Mouse (Mus musculus) CH12.LX (cell line): ENCODE results near the gene Aff1. TPM values are rescaled to one million over a fixed set of nuclear protein-coding genes. Genes with fewer than 3 reads are reported as not detected.

ENCODE experiments used
- DNase-seq: peaks from one replicate; pipeline ENCODE4 v3.0.0-alpha.2; 2013; ENCODE audit errors: extremely low read depth
- H3K27ac ChIP-seq: 2 replicates; pipeline ENCODE4 v1.5.1; 2012; ENCODE audit warnings: low read depth, mild to moderate bottlenecking, control low read depth, moderate library complexity; ENCODE audit not compliant: insufficient read depth
- H3K27me3 ChIP-seq: replicated peaks from 2 replicates; pipeline ENCODE3; 2012; ENCODE audit warnings: inconsistent platforms
- H3K36me3 ChIP-seq, 2 experiments: replicated peaks in 1 of 2; 2 replicates each; pipeline versions ENCODE3 to v1.6.1; 2012; ENCODE audit warnings: inconsistent platforms in 1 of 2, low read length in 1 of 2, mild to moderate bottlenecking in 1 of 2, mixed read lengths in 1 of 2, moderate library complexity in 1 of 2; ENCODE audit not compliant: control insufficient read depth in 1 of 2, insufficient read depth in 1 of 2
- H3K4me1 ChIP-seq, 2 experiments: 2 replicates each; pipeline ENCODE4 v1.6.1; 2012; ENCODE audit warnings: inconsistent platforms in 1 of 2, moderate library complexity in 1 of 2; ENCODE audit not compliant: insufficient read depth in 2 of 2, control insufficient read depth in 1 of 2
- H3K4me2 ChIP-seq: 2 replicates; pipeline ENCODE4 v1.6.1; 2012; ENCODE audit warnings: low read depth, mild to moderate bottlenecking, control low read depth; ENCODE audit not compliant: poor library complexity, insufficient read depth, severe bottlenecking
- H3K4me3 ChIP-seq, 3 experiments: fragments of 150-350 bp in 1 of 3; sonication (generic) in 1 of 3; replicated peaks in 1 of 3; 2 replicates each; pipeline versions ENCODE3 to v1.5.1; 2011 to 2012; ENCODE audit warnings: low read depth in 2 of 3, low read length in 2 of 3, mild to moderate bottlenecking in 2 of 3, moderate library complexity in 2 of 3, control low read depth in 1 of 3, improper control_type of control experiment in 1 of 3, inconsistent platforms in 1 of 3, mixed read lengths in 1 of 3; ENCODE audit not compliant: poor library complexity in 1 of 3
- H3K79me2 ChIP-seq: replicated peaks from 2 replicates; pipeline ENCODE4 v1.6.1; 2012; ENCODE audit warnings: mild to moderate bottlenecking, moderate library complexity; ENCODE audit not compliant: control insufficient read depth, poor library complexity, insufficient read depth, severe bottlenecking; ENCODE audit errors: extremely low read depth
- H3K9ac ChIP-seq: 2 replicates; pipeline ENCODE4 v1.6.1; 2012; ENCODE audit warnings: low read depth, mild to moderate bottlenecking, control low read depth, moderate library complexity; ENCODE audit not compliant: insufficient read depth
- H3K9me3 ChIP-seq: replicated peaks from 2 replicates; pipeline ENCODE3; 2012; ENCODE audit warnings: low read length, inconsistent platforms, mixed read lengths
- BHLHE40 ChIP-seq: IDR thresholded peaks from 2 replicates; pipeline ENCODE4 v1.6.1; 2011; ENCODE audit warnings: mild to moderate bottlenecking, low read depth, low read length, improper control_type of control experiment
- CHD1 ChIP-seq: IDR thresholded peaks from 2 replicates; pipeline ENCODE4 v1.6.1; 2012; ENCODE audit warnings: low read depth, low read length, improper control_type of control experiment, inconsistent platforms
- CTCF ChIP-seq, 2 experiments: IDR thresholded peaks in 1 of 2; conservative IDR thresholded peaks in 1 of 2; 2 replicates each; pipeline ENCODE4 v1.5.1; 2011 to 2012; ENCODE audit warnings: low read depth in 2 of 2, low read length in 2 of 2, improper control_type of control experiment in 1 of 2, inconsistent platforms in 1 of 2, mild to moderate bottlenecking in 1 of 2, moderate library complexity in 1 of 2
- E2F4 ChIP-seq: IDR thresholded peaks from 2 replicates; pipeline ENCODE4 v1.6.1; 2011; ENCODE audit warnings: low read depth, low read length, improper control_type of control experiment; ENCODE audit not compliant: insufficient replicate concordance
- ELF1 ChIP-seq: IDR thresholded peaks from 2 replicates; pipeline ENCODE4 v1.6.1; 2014; ENCODE audit warnings: low read depth, mild to moderate bottlenecking, inconsistent platforms, low read length, improper control_type of control experiment
- EP300 ChIP-seq: IDR thresholded peaks from 2 replicates; pipeline ENCODE4 v1.6.1; 2011; ENCODE audit warnings: low read length, improper control_type of control experiment
- GABPA ChIP-seq: IDR thresholded peaks from 2 replicates; pipeline ENCODE4 v1.6.1; 2012; ENCODE audit warnings: low read depth, low read length, improper control_type of control experiment, inconsistent platforms; ENCODE audit not compliant: insufficient replicate concordance
- HCFC1 ChIP-seq: IDR thresholded peaks from 2 replicates; pipeline ENCODE4 v1.6.1; 2012; ENCODE audit warnings: low read depth, mild to moderate bottlenecking, inconsistent platforms, low read length, improper control_type of control experiment
- IRF4 ChIP-seq: IDR thresholded peaks from 2 replicates; pipeline ENCODE4 v1.6.1; 2014; ENCODE audit warnings: low read depth, mild to moderate bottlenecking, inconsistent platforms, low read length, improper control_type of control experiment
- JUN ChIP-seq: IDR thresholded peaks from 2 replicates; pipeline ENCODE4 v1.6.1; 2011; ENCODE audit warnings: low read depth, mild to moderate bottlenecking, low read length, improper control_type of control experiment, moderate library complexity; ENCODE audit not compliant: insufficient read depth
- KAT2A ChIP-seq: IDR thresholded peaks from 2 replicates; pipeline ENCODE4 v1.6.1; 2012; ENCODE audit warnings: low read length, improper control_type of control experiment, inconsistent platforms; ENCODE audit not compliant: insufficient replicate concordance
- MAX ChIP-seq: IDR thresholded peaks from 2 replicates; pipeline ENCODE4 v1.6.1; 2011; ENCODE audit warnings: low read length, improper control_type of control experiment
- MAZ ChIP-seq: IDR thresholded peaks from 2 replicates; pipeline ENCODE4 v1.6.1; 2012; ENCODE audit warnings: low read depth, mild to moderate bottlenecking, inconsistent platforms, low read length, improper control_type of control experiment, moderate library complexity
- MEF2A ChIP-seq: IDR thresholded peaks from 2 replicates; pipeline ENCODE4 v1.6.1; 2014; ENCODE audit warnings: low read depth, mild to moderate bottlenecking, inconsistent platforms, low read length, improper control_type of control experiment, borderline replicate concordance
- MXI1 ChIP-seq: IDR thresholded peaks from 2 replicates; pipeline ENCODE4 v1.6.1; 2011; ENCODE audit warnings: mild to moderate bottlenecking, low read depth, low read length, improper control_type of control experiment
- MYC ChIP-seq: IDR thresholded peaks from 2 replicates; pipeline ENCODE4 v1.6.1; 2011; ENCODE audit warnings: low read depth, mild to moderate bottlenecking, improper control_type of control experiment, low read length
- NELFE ChIP-seq: IDR thresholded peaks from 2 replicates; pipeline ENCODE4 v1.6.1; 2011; ENCODE audit warnings: low read depth, low read length, improper control_type of control experiment
- NRF1 ChIP-seq: IDR thresholded peaks from 2 replicates; pipeline ENCODE4 v1.6.1; 2014; ENCODE audit warnings: low read depth, mild to moderate bottlenecking, inconsistent platforms, low read length, improper control_type of control experiment, moderate library complexity
- POLR2A ChIP-seq: IDR thresholded peaks from 2 replicates; pipeline ENCODE4 v1.6.1; 2011; ENCODE audit warnings: low read depth, mild to moderate bottlenecking, improper control_type of control experiment, low read length
- POLR2AphosphoS2 ChIP-seq: IDR thresholded peaks from 2 replicates; pipeline ENCODE4 v1.6.1; 2011; ENCODE audit warnings: low read depth, low read length, improper control_type of control experiment
- RCOR1 ChIP-seq: conservative IDR thresholded peaks from 2 replicates; pipeline ENCODE4 v1.6.1; 2012; ENCODE audit warnings: low read depth, mild to moderate bottlenecking, inconsistent platforms, low read length, improper control_type of control experiment
- SIN3A ChIP-seq: IDR thresholded peaks from 2 replicates; pipeline ENCODE4 v1.6.1; 2012; ENCODE audit warnings: low read length, improper control_type of control experiment, inconsistent platforms
- SMC3 ChIP-seq: IDR thresholded peaks from 2 replicates; pipeline ENCODE4 v1.6.1; 2011; ENCODE audit warnings: low read depth, low read length, improper control_type of control experiment
- TBP ChIP-seq: conservative IDR thresholded peaks from 2 replicates; pipeline ENCODE4 v1.6.1; 2011; ENCODE audit warnings: low read depth, low read length, improper control_type of control experiment
- TCF12 ChIP-seq: IDR thresholded peaks from 2 replicates; pipeline ENCODE4 v1.6.1; 2014; ENCODE audit warnings: low read depth, mild to moderate bottlenecking, inconsistent platforms, low read length, improper control_type of control experiment
- UBTF ChIP-seq: IDR thresholded peaks from 2 replicates; pipeline ENCODE4 v1.6.1; 2012; ENCODE audit warnings: low read depth, mild to moderate bottlenecking, inconsistent platforms, low read length, improper control_type of control experiment, moderate library complexity
- USF1 ChIP-seq: IDR thresholded peaks from 2 replicates; pipeline ENCODE4 v1.6.1; 2014; ENCODE audit warnings: low read depth, mild to moderate bottlenecking, inconsistent platforms, low read length, improper control_type of control experiment
- USF2 ChIP-seq: conservative IDR thresholded peaks from 2 replicates; pipeline ENCODE4 v1.6.1; 2011; ENCODE audit warnings: low read depth, low read length, improper control_type of control experiment
- ZKSCAN1 ChIP-seq: IDR thresholded peaks from 2 replicates; pipeline ENCODE4 v1.6.1; 2012; ENCODE audit warnings: low read depth, inconsistent platforms, low read length, improper control_type of control experiment, borderline replicate concordance
- ZMIZ1 ChIP-seq: IDR thresholded peaks from 2 replicates; pipeline ENCODE4 v1.6.1; 2012; ENCODE audit warnings: low read depth, mild to moderate bottlenecking, inconsistent platforms, low read length, improper control_type of control experiment
- ZNF384 ChIP-seq: IDR thresholded peaks from 2 replicates; pipeline ENCODE4 v1.6.1; 2012; ENCODE audit warnings: low read depth, low read length, improper control_type of control experiment, inconsistent platforms
- dilution Hi-C: fragments of 300-500 bp; cut with MboI; formaldehyde crosslinking; loops from 2 replicates; pipeline ENCODE4 v1.14.3; 2020; ENCODE audit warnings: low sequenced_read_pairs; ENCODE audit not compliant: extremely low pct_unique_long_range_greater_than_20kb, extremely low pct_ligation_motif_present
- in situ Hi-C: fragments of 300-500 bp; cut with MboI; formaldehyde crosslinking; loops from 3 replicates; pipeline ENCODE4 v1.14.3; 2019; ENCODE audit warnings: low sequenced_read_pairs, low pct_ligation_motif_present, low pct_unique_long_range_greater_than_20kb, mixed read lengths
- polyA plus RNA-seq: library from polyadenylated mRNA; unstranded; fragments of >175 nt; gene quantifications from 2 replicates; pipeline ENCODE4 v1.2.1, GENCODE M21; 2012; ENCODE audit warnings: low read depth; ENCODE audit not compliant: insufficient read length
- total RNA-seq, 2 experiments: library from RNA; depleted of rRNA; stranded (reverse); fragments of 300-350 nt in 1 of 2; fragments of >200 nt in 1 of 2; gene quantifications; 2 replicates each; pipeline ENCODE4 v1.2.3; 2012 to 2014

Gene Aff1
- total and polyA plus RNA-seq, 3 experiments: 13.2 to 38.9 (median 21.8) TPM

GRCm38 (mm10) chr5:103753511-103754329 lies 61.5 kb downstream of the Aff1 start:
- Histone ChIP-seq H3K9ac (peak overlapping the region; percentile 95), H3K4me2 (no peak overlapping the region), H3K27me3 (no peaks in the 10 kb centered on the region), H3K79me2 (peaks cover 72% of the 10 kb centered on the region), H3K4me1 (peaks cover 36 to 66% of the 10 kb centered on the region in 2 experiments), H3K36me3 (peaks cover 2 to 32% of the 10 kb centered on the region in 2 experiments), H3K9me3 (no peaks in the 10 kb centered on the region), H3K4me3 (peak overlapping the region; percentile 67 to 99 (median 79))
- dilution Hi-C loops (no loop called here), in situ Hi-C loops (no loop called here)
- peak; percentile 85 for DNase-seq
- peak; percentile 47; the same call in 1 of the 2 replicates for TF ChIP-seq HCFC1
- TF ChIP-seq TCF12: peak; percentile 30; the same call in 1 of the 2 replicates
- TF ChIP-seq SMC3: no peak
- no peak for TF ChIP-seq ZNF384
- no peak for TF ChIP-seq NRF1
- TF ChIP-seq POLR2A: peak; percentile 86
- peak; percentile 66; the same call in 1 of the 2 replicates for TF ChIP-seq IRF4
- no peak for TF ChIP-seq USF2
- TF ChIP-seq CHD1: no peak
- no peak for TF ChIP-seq ZKSCAN1
- TF ChIP-seq MEF2A: no peak
- peak; percentile 79 for TF ChIP-seq NELFE
- peak; percentile 33; the same call in 1 of the 2 replicates for TF ChIP-seq MAZ
- TF ChIP-seq KAT2A: no peak
- no peak for TF ChIP-seq CTCF (conservative IDR thresholded peaks at IDR 0.05 in 1 of 2, IDR thresholded peaks at IDR 0.05 in 1 of 2; ENCODE audit: low read depth in 2 of 2, low read length in 2 of 2)
- no peak for TF ChIP-seq JUN
- TF ChIP-seq EP300: no peak
- TF ChIP-seq MYC: no peak
- no peak for TF ChIP-seq GABPA
- TF ChIP-seq ELF1: peak; percentile 30; the same call in 1 of the 2 replicates
- peak; percentile 77; the same call in 1 of the 2 replicates for TF ChIP-seq MXI1
- TF ChIP-seq MAX: peak; percentile 2; the same call in 1 of the 2 replicates
- TF ChIP-seq BHLHE40: no peak
- peak; percentile 88 for TF ChIP-seq UBTF
- TF ChIP-seq USF1: no peak
- peak; percentile 32; the same call in 1 of the 2 replicates for TF ChIP-seq TBP
- no peak for TF ChIP-seq RCOR1
- peak; percentile 77; the same call in 1 of the 2 replicates for TF ChIP-seq ZMIZ1
- peak; percentile 77 for TF ChIP-seq SIN3A
- no peak for TF ChIP-seq E2F4
- no peak for TF ChIP-seq POLR2AphosphoS2
- TF ChIP-seq, all 38 proteins: peak for 13
- H3K27ac ChIP-seq: peak overlapping the region; percentile 95
